Mouse (Mus musculus) forebrain, embryonic 15.5 days (tissue): ENCODE measurements around the gene Atp6v0a1. TPM values are rescaled to one million over a fixed set of nuclear protein-coding genes. Genes with fewer than 3 reads are reported as not detected.
A peak's percentile ranks its signal among the peaks of the same experiment; 100 is the strongest.

Experiments
- ATAC-seq: fragments of 200-750 bp; cut with Nextera tagmentation; replicated peaks from 2 replicates; pipeline ENCODE4 v1.8.0; 2017; ENCODE audit warnings: mild to moderate bottlenecking, moderate TSS enrichment, moderate library complexity
- H3K27ac ChIP-seq: fragments of 300-500 bp; sonication (generic); replicated peaks from 2 replicates; pipeline ENCODE4 v1.5.1; 2015; ENCODE audit warnings: mild to moderate bottlenecking, inconsistent platforms
- H3K27me3 ChIP-seq: fragments of 300-500 bp; sonication (generic); 2 replicates; pipeline ENCODE4 v1.6.1; 2015; ENCODE audit warnings: inconsistent platforms
- H3K36me3 ChIP-seq: fragments of 300-500 bp; sonication (generic); 2 replicates; pipeline ENCODE4 v1.6.1; 2015; ENCODE audit warnings: mild to moderate bottlenecking, inconsistent platforms
- H3K4me1 ChIP-seq: fragments of 300-500 bp; sonication (generic); 2 replicates; pipeline ENCODE4 v1.6.1; 2015; ENCODE audit warnings: inconsistent platforms
- H3K4me2 ChIP-seq: fragments of 300-500 bp; sonication (generic); replicated peaks from 2 replicates; pipeline ENCODE4 v1.6.1; 2015; ENCODE audit warnings: mild to moderate bottlenecking, inconsistent platforms
- H3K4me3 ChIP-seq: fragments of 300-500 bp; sonication (generic); 2 replicates; pipeline ENCODE4 v1.5.1; 2015; ENCODE audit warnings: mild to moderate bottlenecking, inconsistent platforms
- H3K9ac ChIP-seq: fragments of 300-500 bp; sonication (generic); replicated peaks from 2 replicates; pipeline ENCODE4 v1.6.1; 2015; ENCODE audit warnings: mild to moderate bottlenecking, inconsistent platforms
- H3K9me3 ChIP-seq: fragments of 300-500 bp; sonication (generic); 2 replicates; pipeline ENCODE4 v1.6.1; 2016; ENCODE audit warnings: inconsistent platforms
- WGBS: fragments of 180-500 bp; shearing (Covaris S2); methylation state at CpG from one replicate; pipeline ENCODE4 v1.1.7; 2015; ENCODE audit warnings: mixed read lengths; 5-methylcytosine and 5-hydroxymethylcytosine counted together
- polyA plus RNA-seq: library from polyadenylated mRNA; unstranded; fragments of >200 nt; fragmentation: Nextera tagmentation; extraction: Ambion mirVana; gene quantifications from 2 replicates; pipeline ENCODE4 v1.2.1, GENCODE M21; 2015

Gene Atp6v0a1
- polyA plus RNA-seq, 1 experiment from 2014 or later, result 84.3 TPM

- no peaks in the 10 kb centered on the region for H3K9me3 ChIP-seq
- peak overlapping the region; percentile 10; the same call in 1 of the 2 replicates for H3K9ac ChIP-seq
- H3K4me1 ChIP-seq, result peaks cover 37% of the 10 kb centered on the region
- H3K27ac ChIP-seq, result no peak overlapping the region
- no peak for ATAC-seq
- peaks cover 15% of the 10 kb centered on the region for H3K36me3 ChIP-seq
- 20% methylated on average over 18 of the region's 18 CpGs for WGBS
- H3K27me3 ChIP-seq, result no peaks in the 10 kb centered on the region
- peak overlapping the region; percentile 31 for H3K4me3 ChIP-seq
- H3K4me2 ChIP-seq, result peak overlapping the region; percentile 50
Measured at GRCm38 (mm10) chr11:101066549-101067412, 57.5 kb downstream of the Atp6v0a1 start.

DNA sequence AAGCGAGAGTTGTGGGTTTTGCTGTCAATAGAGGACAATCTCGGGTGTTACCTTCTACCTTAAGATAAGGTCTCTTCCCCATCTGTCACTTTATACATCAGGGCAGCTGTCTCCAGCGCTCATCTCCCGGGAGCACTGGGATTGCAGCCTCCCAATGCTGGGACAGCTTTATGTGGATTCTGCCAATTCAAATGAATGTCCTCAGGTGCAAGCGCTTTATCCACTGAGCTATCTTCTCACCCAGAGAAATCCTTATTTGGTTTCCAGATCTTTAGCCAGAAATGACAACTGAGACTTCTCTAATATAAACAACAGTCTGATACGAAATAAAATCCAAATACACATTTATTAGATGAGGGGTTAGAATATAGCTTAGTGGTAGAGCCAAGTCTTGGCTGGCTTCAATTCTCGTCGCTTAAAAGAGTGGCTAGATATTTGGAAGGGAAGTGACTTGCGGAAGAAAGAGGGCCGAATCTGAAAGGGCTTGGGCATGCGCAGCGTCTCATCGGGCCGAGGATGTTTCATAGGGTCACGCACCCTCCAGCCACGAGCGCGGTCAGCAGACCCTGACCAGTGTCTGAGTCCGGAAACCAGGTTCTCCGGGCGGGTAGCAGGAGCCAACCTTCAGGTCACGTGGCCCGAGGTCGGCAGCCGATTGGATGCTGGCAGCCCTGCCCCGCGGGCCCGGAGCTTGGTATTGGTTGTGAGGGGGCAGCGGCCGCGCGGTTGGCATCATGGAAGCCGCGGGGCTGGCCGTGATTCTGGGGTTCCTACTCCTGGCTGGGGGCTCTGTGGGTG, 60.3 kb downstream of the Atp6v0a1 start, which contains the start of gene Naglu:
Naglu (plus strand) TSS at position 622 of the 798 bp plus-strand sequence.
- H3K27ac ChIP-seq, result peak within 1 kb of the TSS; percentile 64
- peaks cover 28% of the 10 kb centered on the region for H3K4me1 ChIP-seq
- peak within 1 kb of the TSS; percentile 77 for H3K4me3 ChIP-seq
- H3K9me3 ChIP-seq, result no peaks in the 10 kb centered on the region
- no peaks in the 10 kb centered on the region for H3K27me3 ChIP-seq
- WGBS, result 5% methylated on average over 35 of the region's 35 CpGs
- peak within 1 kb of the TSS; percentile 91 for H3K4me2 ChIP-seq
- ATAC-seq, result peak; percentile 86
- peak within 1 kb of the TSS; percentile 85 for H3K9ac ChIP-seq
- no peaks in the 10 kb centered on the region for H3K36me3 ChIP-seq

DNA sequence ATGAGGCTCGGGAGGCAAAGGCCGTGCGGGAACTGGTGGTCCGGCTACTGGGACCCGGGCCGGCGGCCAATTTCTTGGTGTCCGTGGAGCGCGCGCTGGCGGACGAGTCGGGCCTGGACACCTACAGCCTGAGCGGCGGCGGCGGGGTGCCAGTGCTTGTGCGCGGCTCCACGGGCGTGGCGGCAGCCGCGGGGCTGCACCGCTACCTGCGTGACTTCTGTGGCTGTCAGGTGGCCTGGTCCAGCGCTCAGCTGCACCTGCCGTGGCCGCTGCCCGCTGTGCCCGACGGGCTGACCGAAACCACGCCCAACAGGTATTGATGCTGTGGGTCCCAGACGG, 60.9 kb downstream of the Atp6v0a1 start:
- peak overlapping the region; percentile 64 for H3K27ac ChIP-seq
- H3K36me3 ChIP-seq, result no peaks in the 10 kb centered on the region
- no peaks in the 10 kb centered on the region for H3K27me3 ChIP-seq
- no peaks in the 10 kb centered on the region for H3K9me3 ChIP-seq
- H3K4me2 ChIP-seq, result peak overlapping the region; percentile 91
- H3K9ac ChIP-seq, result peak overlapping the region; percentile 85
- peak overlapping the region; percentile 77 for H3K4me3 ChIP-seq
- ATAC-seq, result peak; percentile 71
- under 1% methylated on average over 36 of the region's 36 CpGs for WGBS
- peaks cover 28% of the 10 kb centered on the region for H3K4me1 ChIP-seq

GRCm38 (mm10) chr11:101070987-101071386, 61.7 kb downstream of the Atp6v0a1 start:
- Histone ChIP-seq H3K9ac (no peak overlapping the region), H3K9me3 (no peaks in the 10 kb centered on the region), H3K36me3 (no peaks in the 10 kb centered on the region), H3K27ac (0 out of 2 replicates have a peak overlapping the region, but pooled peaks have one; percentile 64), H3K4me2 (peak overlapping the region; percentile 91), H3K27me3 (no peaks in the 10 kb centered on the region), H3K4me3 (peak overlapping the region; percentile 77), H3K4me1 (peaks cover 28% of the 10 kb centered on the region)
- 70% methylated on average over 6 of the region's 6 CpGs for WGBS
- ATAC-seq, result no peak

GRCm38 (mm10) chr11:101071810-101072428, 62.7 kb downstream of the Atp6v0a1 start:
- no peak overlapping the region for H3K4me2 ChIP-seq
- no peaks in the 10 kb centered on the region for H3K36me3 ChIP-seq
- 78% methylated on average over 14 of the region's 14 CpGs for WGBS
- no peaks in the 10 kb centered on the region for H3K9me3 ChIP-seq
- H3K9ac ChIP-seq, result no peak overlapping the region
- peaks cover 23% of the 10 kb centered on the region for H3K4me1 ChIP-seq
- H3K4me3 ChIP-seq, result no peak overlapping the region
- H3K27ac ChIP-seq, result no peak overlapping the region
- ATAC-seq, result no peak
- no peaks in the 10 kb centered on the region for H3K27me3 ChIP-seq

GRCm38 (mm10) chr11:101078121-101078520, 68.9 kb downstream of the Atp6v0a1 start, which contains the start of gene Hsd17b1:
Hsd17b1 (plus strand) TSS chr11:101078411.
- Histone ChIP-seq H3K9me3 (no peaks in the 10 kb centered on the region), H3K4me1 (peaks cover 16% of the 10 kb centered on the region), H3K27ac (no peak within 1 kb of the TSS), H3K27me3 (peaks cover 41% of the 10 kb centered on the region), H3K4me2 (no peak within 1 kb of the TSS), H3K9ac (no peak within 1 kb of the TSS), H3K4me3 (no peak within 1 kb of the TSS), H3K36me3 (no peaks in the 10 kb centered on the region)
- no peak for ATAC-seq
- WGBS, result 68% methylated on average over 9 of the region's 9 CpGs

DNA sequence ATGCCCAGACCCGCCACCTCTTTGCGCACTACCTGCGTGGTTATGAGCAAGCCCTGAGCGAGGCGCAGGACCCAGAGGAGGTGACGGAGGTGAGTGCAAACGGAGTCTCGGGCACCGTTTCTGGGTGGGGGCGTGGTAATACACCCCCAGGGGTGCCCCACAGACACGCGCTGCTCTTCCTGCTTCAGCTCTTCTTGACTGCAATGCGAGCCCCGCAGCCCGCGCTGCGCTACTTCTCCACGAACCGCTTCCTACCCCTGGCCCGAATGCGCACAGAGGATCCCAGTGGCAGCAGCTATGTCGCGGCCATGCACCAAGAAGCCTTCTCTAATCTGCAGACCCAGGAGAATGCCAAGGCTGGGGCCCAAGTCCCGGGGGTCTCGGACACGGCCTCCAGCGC, 70.5 kb downstream of the Atp6v0a1 start:
- Histone ChIP-seq H3K9ac (no peak overlapping the region), H3K27ac (no peak overlapping the region), H3K4me2 (no peak overlapping the region), H3K36me3 (no peaks in the 10 kb centered on the region), H3K27me3 (peaks cover 41% of the 10 kb centered on the region), H3K4me3 (0 out of 2 replicates have a peak overlapping the region, but pooled peaks have one; percentile 3), H3K9me3 (no peaks in the 10 kb centered on the region), H3K4me1 (peaks cover 25% of the 10 kb centered on the region)
- no peak for ATAC-seq
- WGBS, result 2% methylated on average over 27 of the region's 27 CpGs

DNA sequence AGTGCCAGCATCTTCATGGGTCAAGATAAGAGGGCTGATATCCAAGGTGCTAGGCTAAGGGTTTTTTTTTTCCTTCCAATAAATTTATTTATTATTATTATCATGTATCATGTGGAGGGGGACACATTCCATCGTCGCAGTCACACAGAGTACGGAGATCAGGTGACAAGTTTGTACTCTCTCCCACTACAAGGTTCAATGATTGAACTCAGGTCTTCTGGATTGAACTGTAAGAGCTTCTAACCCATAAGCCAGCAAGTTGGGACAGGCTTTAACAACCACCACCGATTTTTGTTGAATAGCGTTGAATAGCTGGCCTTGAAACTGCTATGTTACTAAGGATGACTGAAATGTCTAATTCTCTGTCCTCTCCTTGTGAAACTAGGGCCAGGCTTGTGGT, 71.2 kb downstream of the Atp6v0a1 start:
- WGBS, result 58% methylated on average over 5 of the region's 5 CpGs
- H3K36me3 ChIP-seq, result no peaks in the 10 kb centered on the region
- H3K9me3 ChIP-seq, result no peaks in the 10 kb centered on the region
- no peak overlapping the region for H3K4me2 ChIP-seq
- ATAC-seq, result no peak
- no peak overlapping the region for H3K4me3 ChIP-seq
- H3K27ac ChIP-seq, result no peak overlapping the region
- H3K9ac ChIP-seq, result no peak overlapping the region
- H3K27me3 ChIP-seq, result peaks cover 41% of the 10 kb centered on the region
- peaks cover 25% of the 10 kb centered on the region for H3K4me1 ChIP-seq

DNA sequence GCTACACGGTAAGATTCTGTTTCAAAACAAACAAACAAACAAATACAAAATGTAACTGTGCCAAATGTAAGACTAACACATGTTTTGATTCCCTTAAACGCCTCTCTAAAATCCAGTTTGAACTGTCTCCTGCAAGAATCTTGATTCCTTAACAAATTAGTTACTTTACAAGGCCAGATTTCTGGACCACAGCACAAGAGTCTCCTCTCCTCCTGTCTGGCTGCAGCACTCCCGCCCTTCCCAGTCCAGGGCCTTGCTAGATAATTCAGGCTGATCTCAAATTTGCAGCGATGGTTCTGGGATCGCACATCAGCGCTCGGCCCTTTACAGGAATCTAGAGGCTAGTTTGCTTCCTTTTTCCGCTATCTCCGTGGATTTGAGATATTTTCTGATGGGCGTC, 72.4 kb downstream of the Atp6v0a1 start:
- no peak for ATAC-seq
- peak overlapping the region; percentile 92 for H3K9ac ChIP-seq
- peaks cover 34% of the 10 kb centered on the region for H3K4me1 ChIP-seq
- peaks cover 41% of the 10 kb centered on the region for H3K27me3 ChIP-seq
- no peaks in the 10 kb centered on the region for H3K9me3 ChIP-seq
- H3K36me3 ChIP-seq, result no peaks in the 10 kb centered on the region
- peak overlapping the region; percentile 99 for H3K4me2 ChIP-seq
- peak overlapping the region; percentile 88 for H3K4me3 ChIP-seq
- peak overlapping the region; percentile 95 for H3K27ac ChIP-seq
- 6% methylated on average over 10 of the region's 10 CpGs for WGBS

GRCm38 (mm10) chr11:101082208-101083082, 73.2 kb downstream of the Atp6v0a1 start, which contains the start of gene Coasy:
Coasy (plus strand) TSS chr11:101082565.
- Histone ChIP-seq H3K4me2 (peak within 1 kb of the TSS; percentile 99), H3K9me3 (no peaks in the 10 kb centered on the region), H3K4me3 (peak within 1 kb of the TSS; percentile 88), H3K27ac (peak within 1 kb of the TSS; percentile 95), H3K36me3 (no peaks in the 10 kb centered on the region), H3K9ac (peak within 1 kb of the TSS; percentile 92), H3K27me3 (peaks cover 39% of the 10 kb centered on the region), H3K4me1 (peaks cover 37% of the 10 kb centered on the region)
- WGBS, result under 1% methylated on average over 51 of the region's 51 CpGs
- peak; percentile 91 for ATAC-seq
